Mouse (Mus musculus) heart, postnatal 0 days (tissue): ENCODE measurements around the gene Fmo6.

Experiments
- CTCF ChIP-seq: IDR thresholded peaks from 2 replicates; pipeline ENCODE4 v1.5.1; 2016; ENCODE audit warnings: antibody characterized with exemption, control low read depth, low read depth
- EP300 ChIP-seq: IDR thresholded peaks from 2 replicates; pipeline ENCODE4 v1.6.1; 2016; ENCODE audit warnings: antibody characterized with exemption, low read depth

GRCm38 (mm10) chr1:162938696-162939351 lies 1.5 kb upstream of the Fmo6 start:
- TF ChIP-seq CTCF: no peak
- no peak for TF ChIP-seq EP300
